Mouse (Mus musculus) myocyte (in vitro differentiated cells): Measurements from ENCODE around the gene Fbxo11.

Experiments used
- CEBPB ChIP-seq: IDR thresholded peaks from 2 replicates; pipeline ENCODE4 v1.6.1; 2011; ENCODE audit warnings: mild to moderate bottlenecking, moderate library complexity; ENCODE audit not compliant: poor library complexity, insufficient read depth, severe bottlenecking
- MYOD1 ChIP-seq, 3 experiments: IDR thresholded peaks; one replicate each; pipeline ENCODE4 v1.6.1; 2011; ENCODE audit warnings: control low read depth in 2 of 3, low read depth in 2 of 3, mild to moderate bottlenecking in 2 of 3, moderate library complexity in 1 of 3; ENCODE audit not compliant: insufficient read length in 2 of 3, control insufficient read depth in 1 of 3
- POLR2A ChIP-seq: IDR thresholded peaks from one replicate; pipeline ENCODE4 v1.6.1; 2011; ENCODE audit warnings: low read depth, mild to moderate bottlenecking, control low read depth, moderate library complexity; ENCODE audit not compliant: insufficient read length
- POLR2AphosphoS2 ChIP-seq: IDR thresholded peaks from one replicate; pipeline ENCODE4 v1.6.1; 2011; ENCODE audit warnings: low read depth, control low read depth; ENCODE audit not compliant: insufficient read length
- TCF12 ChIP-seq: IDR thresholded peaks from one replicate; pipeline ENCODE4 v1.6.1; 2011; ENCODE audit warnings: mild to moderate bottlenecking, control low read depth; ENCODE audit not compliant: poor library complexity, insufficient read depth, severe bottlenecking
- USF1 ChIP-seq: IDR thresholded peaks from one replicate; pipeline ENCODE4 v1.6.1; 2011; ENCODE audit warnings: low read depth, mild to moderate bottlenecking, control low read depth, moderate library complexity

- TF ChIP-seq CEBPB, result no peak
- no peak for TF ChIP-seq MYOD1 (IDR thresholded peaks at IDR 0.05; ENCODE audit: control insufficient read depth in 1 of 3, insufficient read length in 2 of 3, low read depth in 2 of 3)
- no peak for TF ChIP-seq POLR2AphosphoS2
- no peak for TF ChIP-seq USF1
- TF ChIP-seq POLR2A, result no peak
- TF ChIP-seq TCF12, result no peak
Measured at GRCm38 (mm10) chr17:88058280-88058679, 6.8 kb downstream of the Fbxo11 start.
